Comparison of ENCODE assay signal across 20 mouse cellular contexts in genomic region chr1:71117253-71117652, GRCm38 (mm10).
"Had no signal": no experiment of that assay in that cellular context is flagged by ENCODE, and none has a peak within 500 bp of the region (broad histone marks: within the 10 kb centered on the region; RNA-seq: fewer than 3 reads in every experiment).

No protein-coding gene starts in this region.

- H3K4me3 ChIP-seq: layer of hippocampus, adult 2 months; limb, embryonic 10.5 days; limb, embryonic 13.5 days; liver, embryonic 12.5 days; liver, embryonic 15.5 days; lung, embryonic 15.5 days; megakaryocyte, embryonic 14.5 days; neural tube, embryonic 13.5 days had no signal

- ATAC-seq: intestine, postnatal 0 days; liver, embryonic 12.5 days had no signal

- H3K4me1 ChIP-seq: limb, embryonic 10.5 days; liver, embryonic 12.5 days; liver, embryonic 15.5 days; lung, embryonic 15.5 days; megakaryocyte, embryonic 14.5 days; neural tube, embryonic 13.5 days had no signal

- H3K36me3 ChIP-seq: limb, embryonic 10.5 days; limb, embryonic 13.5 days; liver, embryonic 12.5 days; liver, embryonic 15.5 days; lung, embryonic 15.5 days; neural tube, embryonic 13.5 days had no signal

- H3K27ac ChIP-seq: kidney, postnatal 0 days; layer of hippocampus, adult 2 months; limb, embryonic 10.5 days; limb, embryonic 13.5 days; liver, embryonic 12.5 days; liver, embryonic 15.5 days; lung, embryonic 15.5 days; neural tube, embryonic 13.5 days had no signal

- DNase-seq: kidney, adult 2 months; kidney, postnatal 25 days; layer of hippocampus, adult 9-11 months; liver; lung, adult 18-20 months; lung, postnatal 10 days; lung, postnatal 36 days; midbrain, embryonic 14.5 days; thymus, adult 18-20 months; thymus, postnatal 4 days had no signal

- H3K9ac ChIP-seq: limb, embryonic 13.5 days; liver, embryonic 12.5 days; liver, embryonic 15.5 days; lung, embryonic 15.5 days; neural tube, embryonic 13.5 days had no signal

- H3K9me3 ChIP-seq: limb, embryonic 10.5 days; limb, embryonic 13.5 days; liver, embryonic 12.5 days; liver, embryonic 15.5 days; lung, embryonic 15.5 days; megakaryocyte, embryonic 14.5 days; neural tube, embryonic 13.5 days had no signal

- H3K27me3 ChIP-seq: limb, embryonic 13.5 days; liver, embryonic 12.5 days; liver, embryonic 15.5 days; lung, embryonic 15.5 days; megakaryocyte, embryonic 14.5 days; neural tube, embryonic 13.5 days had no signal

- H3K4me2 ChIP-seq: limb, embryonic 13.5 days; liver, embryonic 12.5 days; liver, embryonic 15.5 days; lung, embryonic 15.5 days; neural tube, embryonic 13.5 days had no signal
